Mouse (Mus musculus) liver, postnatal 0 days (tissue): Measurements from ENCODE around the gene Kdm4b. TPM values are rescaled to one million over a fixed set of nuclear protein-coding genes. Genes with fewer than 3 reads are reported as not detected.

Source experiments
- ATAC-seq: fragments of 200-750 bp; cut with Nextera tagmentation; 2 replicates; pipeline ENCODE4 v1.8.0; 2017; ENCODE audit warnings: mild to moderate bottlenecking, moderate library complexity
- DNase-seq: peaks from one replicate; pipeline ENCODE4 v3.0.0-alpha.2; 2016
- H3K27ac ChIP-seq: fragments of 300-500 bp; sonication (generic); 2 replicates; pipeline ENCODE4 v1.5.1; 2014; ENCODE audit warnings: antibody characterized with exemption, moderate library complexity, mild to moderate bottlenecking, low read depth
- H3K27me3 ChIP-seq: fragments of 300-500 bp; sonication (generic); 2 replicates; pipeline ENCODE4 v1.6.1; 2014; ENCODE audit warnings: low read length, control low read depth, mixed read lengths; ENCODE audit not compliant: insufficient read depth
- H3K36me3 ChIP-seq: fragments of 300-500 bp; sonication (generic); replicated peaks from 2 replicates; pipeline ENCODE4 v1.6.1; 2014; ENCODE audit warnings: mild to moderate bottlenecking, control low read depth, low read length, moderate library complexity, mixed read lengths; ENCODE audit not compliant: insufficient read depth
- H3K4me1 ChIP-seq: fragments of 300-500 bp; sonication (generic); 2 replicates; pipeline ENCODE4 v1.6.1; 2014; ENCODE audit warnings: antibody characterized with exemption, mild to moderate bottlenecking, control low read depth; ENCODE audit not compliant: insufficient read depth
- H3K4me2 ChIP-seq: fragments of 300-500 bp; sonication (generic); 2 replicates; pipeline ENCODE4 v1.6.1; 2014; ENCODE audit warnings: low read depth, mild to moderate bottlenecking, low read length, moderate library complexity, mixed read lengths
- H3K4me3 ChIP-seq: fragments of 300-500 bp; sonication (generic); 2 replicates; pipeline ENCODE4 v1.5.1; 2014; ENCODE audit warnings: low read depth, low read length
- H3K9ac ChIP-seq: fragments of 300-500 bp; sonication (generic); replicated peaks from 2 replicates; pipeline ENCODE4 v1.6.1; 2014; ENCODE audit warnings: mild to moderate bottlenecking, moderate library complexity
- H3K9me3 ChIP-seq: fragments of 300-500 bp; sonication (generic); 2 replicates; pipeline ENCODE4 v1.6.1; 2016; ENCODE audit warnings: mild to moderate bottlenecking, control low read depth, low read length, mixed read lengths
- CTCF ChIP-seq: sonication (generic); IDR thresholded peaks from 2 replicates; pipeline ENCODE4 v1.5.1; 2016; ENCODE audit warnings: antibody characterized with exemption, low read depth
- EP300 ChIP-seq: IDR thresholded peaks from 2 replicates; pipeline ENCODE4 v1.6.1; 2016; ENCODE audit warnings: antibody characterized with exemption, low read depth, mild to moderate bottlenecking
- WGBS: fragments of 180-500 bp; shearing (Covaris S2); extraction: QIAGEN DNeasy Blood & Tissue Kit; methylation state at CpG from one replicate; pipeline ENCODE4 v1.1.7; 2014; ENCODE audit not compliant: insufficient replicate concordance; 5-methylcytosine and 5-hydroxymethylcytosine counted together
- microRNA-seq: library from miRNA; unstranded; fragments of <30 nt; microRNA quantifications from one replicate; pipeline ENCODE4, GENCODE M21; 2016
- polyA plus RNA-seq: library from polyadenylated mRNA; unstranded; fragments of >200 nt; fragmentation: Nextera tagmentation; extraction: Ambion mirVana; gene quantifications from 2 replicates; pipeline ENCODE4 v1.2.1, GENCODE M21; 2015

Kdm4b gene
- polyA plus RNA-seq, 1 experiment from 2014 or later, result 5.8 TPM

- DNase-seq (no peak), ATAC-seq (no peak)
- H3K36me3 ChIP-seq, result no peaks in the 10 kb centered on the region; the same call in 1 of the 2 replicates
- no peak for TF ChIP-seq CTCF
- no peak for TF ChIP-seq EP300
- 74% methylated on average over 15 of the region's 15 CpGs for WGBS
- H3K4me1 ChIP-seq, result peaks cover 11% of the 10 kb centered on the region; the same call in 1 of the 2 replicates
- H3K27me3 ChIP-seq, result no peaks in the 10 kb centered on the region
- 0 out of 2 replicates have a peak, but pooled peaks cover 4% of the 10 kb centered on the region for H3K9me3 ChIP-seq
- no peak overlapping the region for H3K4me2 ChIP-seq
- H3K27ac ChIP-seq, result no peak overlapping the region
- H3K4me3 ChIP-seq, result no peak overlapping the region
- no peak overlapping the region for H3K9ac ChIP-seq
Observed at GRCm38 (mm10) chr17:56439731-56440460, 114.0 kb downstream of the Kdm4b start.

- 72% methylated on average over 6 of the region's 6 CpGs for WGBS
- ATAC-seq, result no peak
- TF ChIP-seq EP300, result no peak
- TF ChIP-seq CTCF, result no peak
Observed at GRCm38 (mm10) chr17:56442316-56442715, 116.5 kb downstream of the Kdm4b start.

GRCm38 (mm10) chr17:56443341-56443795 lies 117.5 kb downstream of the Kdm4b start:
- Histone ChIP-seq H3K27me3 (no peaks in the 10 kb centered on the region), H3K36me3 (no peaks in the 10 kb centered on the region), H3K9me3 (no peaks in the 10 kb centered on the region), H3K9ac (no peak overlapping the region; the same call in 1 of the 2 replicates), H3K4me3 (no peak overlapping the region), H3K4me1 (peaks cover 11% of the 10 kb centered on the region; the same call in 1 of the 2 replicates), H3K4me2 (peak overlapping the region; percentile 35; the same call in 1 of the 2 replicates), H3K27ac (peak overlapping the region; percentile 57)
- WGBS, result 30% methylated on average over 5 of the region's 5 CpGs
- ATAC-seq (peak; percentile 79), DNase-seq (peak; percentile 61)
- 0 out of 2 replicates have a peak, but pooled peaks have one; percentile 5 for TF ChIP-seq CTCF
- TF ChIP-seq EP300, result no peak

More at GRCm38 (mm10) chr17:56442316-56442715, 116.5 kb downstream of the Kdm4b start:
- Histone ChIP-seq H3K27me3 (no peaks in the 10 kb centered on the region), H3K9me3 (no peaks in the 10 kb centered on the region), H3K36me3 (no peaks in the 10 kb centered on the region; the same call in 1 of the 2 replicates), H3K9ac (no peak overlapping the region), H3K4me3 (no peak overlapping the region), H3K4me2 (no peak overlapping the region), H3K27ac (no peak overlapping the region), H3K4me1 (peaks cover 11% of the 10 kb centered on the region; the same call in 1 of the 2 replicates)
- no peak for DNase-seq

DNA sequence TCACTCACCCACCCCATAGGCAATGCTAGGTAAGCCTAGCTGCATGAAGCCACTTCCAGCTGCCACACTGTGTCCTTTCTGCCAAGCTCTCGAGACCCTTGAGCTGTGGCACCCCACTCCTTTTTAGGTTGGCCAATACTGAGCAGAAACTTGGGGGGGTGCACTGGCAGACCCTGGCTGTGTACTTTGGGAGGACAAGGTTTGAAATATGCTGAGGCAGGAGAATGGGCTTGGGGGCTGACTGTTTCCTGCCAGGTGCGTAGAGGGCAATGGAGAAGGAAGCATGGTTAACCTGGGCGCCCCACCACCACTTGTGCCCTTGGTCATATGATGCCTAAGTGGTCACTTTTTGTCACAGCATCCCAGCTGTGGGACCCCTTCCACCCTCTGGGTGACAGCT lies 118.9 kb downstream of the Kdm4b start:
- no peak for ATAC-seq
- TF ChIP-seq EP300, result no peak
- no peak for TF ChIP-seq CTCF
- no peak for DNase-seq
- Histone ChIP-seq H3K9me3 (no peaks in the 10 kb centered on the region), H3K36me3 (no peaks in the 10 kb centered on the region), H3K27me3 (no peaks in the 10 kb centered on the region), H3K4me3 (no peak overlapping the region), H3K4me1 (peaks cover 11% of the 10 kb centered on the region; the same call in 1 of the 2 replicates), H3K27ac (no peak overlapping the region), H3K4me2 (no peak overlapping the region), H3K9ac (no peak overlapping the region)
- WGBS, result 63% methylated on average over 3 of the region's 3 CpGs

GRCm38 (mm10) chr17:56445397-56445796 lies 119.5 kb downstream of the Kdm4b start:
- no peak for ATAC-seq
- Histone ChIP-seq H3K4me1 (peaks cover 11% of the 10 kb centered on the region; the same call in 1 of the 2 replicates), H3K36me3 (no peaks in the 10 kb centered on the region), H3K27ac (no peak overlapping the region), H3K9ac (no peak overlapping the region), H3K4me3 (no peak overlapping the region), H3K4me2 (no peak overlapping the region), H3K9me3 (no peaks in the 10 kb centered on the region), H3K27me3 (no peaks in the 10 kb centered on the region)
- no peak for TF ChIP-seq CTCF
- no peak for TF ChIP-seq EP300
- no peak for DNase-seq
- WGBS, result 84% methylated on average over 14 of the region's 14 CpGs

GRCm38 (mm10) chr17:56447716-56448115 lies 121.9 kb downstream of the Kdm4b start:
- H3K9me3 ChIP-seq, result no peaks in the 10 kb centered on the region
- H3K4me3 ChIP-seq, result no peak overlapping the region
- TF ChIP-seq CTCF, result no peak
- no peak for TF ChIP-seq EP300
- 79% methylated on average over 2 of the region's 2 CpGs for WGBS
- H3K27ac ChIP-seq, result no peak overlapping the region
- H3K4me1 ChIP-seq, result peaks cover 10% of the 10 kb centered on the region; the same call in 1 of the 2 replicates
- ATAC-seq, result no peak
- H3K36me3 ChIP-seq, result 0 out of 2 replicates have a peak, but pooled peaks cover 2% of the 10 kb centered on the region
- H3K27me3 ChIP-seq, result no peaks in the 10 kb centered on the region
- DNase-seq, result no peak
- H3K9ac ChIP-seq, result no peak overlapping the region
- H3K4me2 ChIP-seq, result no peak overlapping the region

Small RNAs within 50 kb of the gene (microRNA-seq; reads per million reads assigned to microRNA genes)
- gene Mir6977, result not detected

Other genes starting within 250 kb of the Kdm4b start
- 24.8 and 27.7 TPM in 2 replicates for gene Hdgfl2, start 246.4 kb upstream of the Kdm4b start, polyA plus RNA-seq
- gene Plin4, start 216.3 kb upstream of the Kdm4b start, polyA plus RNA-seq, result 0.12 and 0.24 TPM in 2 replicates
- gene Plin5, start 208.5 kb upstream of the Kdm4b start, polyA plus RNA-seq, result 57.3 and 58.4 TPM in 2 replicates
- 256 and 269 TPM in 2 replicates for gene Lrg1, start 204.1 kb upstream of the Kdm4b start, polyA plus RNA-seq
- gene Sema6b, start 185.7 kb upstream of the Kdm4b start, polyA plus RNA-seq, result 0.56 and 0.62 TPM in 2 replicates
- gene Tnfaip8l1, start 163.6 kb upstream of the Kdm4b start, polyA plus RNA-seq, result 2.8 and 3.3 TPM in 2 replicates
- gene Mydgf, start 142.1 kb upstream of the Kdm4b start, polyA plus RNA-seq, result 45.8 and 49.8 TPM in 2 replicates
- 10.2 and 12.1 TPM in 2 replicates for gene Dpp9, start 107.2 kb upstream of the Kdm4b start, polyA plus RNA-seq
- 5.1 and 5.2 TPM in 2 replicates for gene Fem1a, start 69.3 kb upstream of the Kdm4b start, polyA plus RNA-seq
- 2.6 and 3.1 TPM in 2 replicates for gene Ticam1, start 49.3 kb upstream of the Kdm4b start, polyA plus RNA-seq
- gene Plin3, start 33.2 kb upstream of the Kdm4b start, polyA plus RNA-seq, result 25.8 and 26.8 TPM in 2 replicates
- not detected in 2 replicates for gene Arrdc5, start 25.8 kb upstream of the Kdm4b start, polyA plus RNA-seq
- gene Uhrf1, start 22.7 kb upstream of the Kdm4b start, polyA plus RNA-seq, result 37.8 and 43.5 TPM in 2 replicates
- gene Ptprs, start 150.4 kb downstream of the Kdm4b start, polyA plus RNA-seq, result 3.4 TPM in 2 replicates
- not detected in 2 replicates for gene Znrf4, start 186.4 kb downstream of the Kdm4b start, polyA plus RNA-seq
- 0.08 TPM in 2 replicates for gene Gm20219, start 228.3 kb downstream of the Kdm4b start, polyA plus RNA-seq